Mouse (Mus musculus) bone marrow, adult 2 months (tissue): ENCODE measurements around the gene Atg10.

Experiments used
- CTCF ChIP-seq: fragments of 200-500 bp; IDR thresholded peaks from 2 replicates; pipeline ENCODE4 v1.5.1; 2011; ENCODE audit warnings: low read length, control low read depth; ENCODE audit not compliant: control insufficient read depth, insufficient read depth
- POLR2A ChIP-seq: fragments of 200-500 bp; IDR thresholded peaks from 2 replicates; pipeline ENCODE4 v1.6.1; 2011; ENCODE audit warnings: low read depth, mild to moderate bottlenecking, control low read depth, low read length, borderline replicate concordance; ENCODE audit not compliant: control insufficient read depth

GRCm38 (mm10) chr13:90885856-90886532 is 337.8 kb downstream of the Atg10 start:
- TF ChIP-seq POLR2A (no peak), CTCF (no peak)
